Mouse (Mus musculus) limb, embryonic 10.5 days (tissue): ENCODE results near the gene Ints6l. TPM values are rescaled to one million over a fixed set of nuclear protein-coding genes. Genes with fewer than 3 reads are reported as not detected.

Source experiments
- DNase-seq: peaks from one replicate; pipeline ENCODE4 v3.0.0-alpha.2; 2017; ENCODE audit warnings: low spot score
- H3K27ac ChIP-seq: fragments of 300-500 bp; sonication (generic); 2 replicates; pipeline ENCODE4 v1.5.1; 2016; ENCODE audit warnings: mild to moderate bottlenecking
- H3K27me3 ChIP-seq: fragments of 300-500 bp; sonication (generic); 2 replicates; pipeline ENCODE4 v1.6.1; 2016; ENCODE audit warnings: low read depth, mild to moderate bottlenecking; ENCODE audit not compliant: poor library complexity, severe bottlenecking
- H3K36me3 ChIP-seq: fragments of 300-500 bp; sonication (generic); 2 replicates; pipeline ENCODE4 v1.6.1; 2016; ENCODE audit warnings: mild to moderate bottlenecking, moderate library complexity
- H3K4me1 ChIP-seq: fragments of 300-500 bp; sonication (generic); 2 replicates; pipeline ENCODE4 v1.6.1; 2016
- H3K4me3 ChIP-seq: fragments of 300-500 bp; sonication (generic); 2 replicates; pipeline ENCODE4 v1.5.1; 2016; ENCODE audit warnings: mild to moderate bottlenecking, moderate library complexity
- H3K9me3 ChIP-seq: fragments of 300-500 bp; sonication (generic); replicated peaks from 2 replicates; pipeline ENCODE4 v1.6.1; 2016; ENCODE audit warnings: mild to moderate bottlenecking
- WGBS: fragments of 180-500 bp; shearing (Covaris S2); methylation state at CpG from one replicate; pipeline ENCODE4 v1.1.7; 2016; 5-methylcytosine and 5-hydroxymethylcytosine counted together
- polyA plus RNA-seq: library from polyadenylated mRNA; unstranded; fragments of >200 nt; fragmentation: Nextera tagmentation; extraction: Ambion mirVana; gene quantifications from 2 replicates; pipeline ENCODE4 v1.2.1, GENCODE M21; 2016

Ints6l gene
- polyA plus RNA-seq, 1 experiment from 2014 or later, result 35.5 TPM

DNA sequence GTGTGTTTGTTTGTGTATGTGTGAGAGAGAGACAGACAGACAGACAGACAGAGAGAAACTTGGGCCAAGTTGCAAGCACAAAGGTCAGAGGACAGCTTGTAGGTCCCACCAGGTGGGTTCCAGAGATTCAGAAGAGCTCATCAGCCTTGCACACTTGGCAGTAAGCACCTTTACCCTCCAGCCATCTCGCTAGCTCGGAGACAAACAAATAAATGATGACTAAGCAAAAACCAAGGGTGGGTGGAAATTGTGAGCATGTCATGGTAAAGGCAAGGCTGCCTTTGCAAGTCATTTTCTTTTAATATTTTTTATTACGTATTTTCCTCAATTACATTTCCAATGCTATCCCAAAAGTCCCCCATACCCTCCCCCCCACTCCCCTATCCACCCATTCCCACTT is 98.9 kb downstream of the Ints6l start:
- H3K27me3 ChIP-seq, result no peaks in the 10 kb centered on the region
- no peak overlapping the region for H3K4me3 ChIP-seq
- no peaks in the 10 kb centered on the region for H3K9me3 ChIP-seq
- DNase-seq, result no peak
- no peak overlapping the region for H3K27ac ChIP-seq
- H3K36me3 ChIP-seq, result no peaks in the 10 kb centered on the region
- WGBS, result 77% methylated on average over 3 of the region's 3 CpGs
- no peaks in the 10 kb centered on the region for H3K4me1 ChIP-seq

Other genes with a start within 250 kb of the Ints6l start
- gene Gm773, start 242.0 kb upstream of the Ints6l start, polyA plus RNA-seq, result not detected in 2 replicates
- 7.6 and 9.1 TPM in 2 replicates for gene Zfp449, start 108.5 kb upstream of the Ints6l start, polyA plus RNA-seq
- gene Smim10l2a, start 80.3 kb upstream of the Ints6l start, polyA plus RNA-seq, result 5.9 and 10.6 TPM in 2 replicates
- gene Gm2174, start 6.9 kb upstream of the Ints6l start, polyA plus RNA-seq, result 1.1 and 1.6 TPM in 2 replicates
- not detected in 2 replicates for gene Gm10477, start 69.9 kb downstream of the Ints6l start, polyA plus RNA-seq
- gene Gm648, start 94.7 kb downstream of the Ints6l start, polyA plus RNA-seq, result 0.14 TPM in 1 of 2 replicates, not detected in the other
- 35.5 and 38.7 TPM in 2 replicates for gene Mmgt1, start 143.2 kb downstream of the Ints6l start, polyA plus RNA-seq
- 7.5 and 10.6 TPM in 2 replicates for gene Slc9a6, start 154.9 kb downstream of the Ints6l start, polyA plus RNA-seq